Mouse (Mus musculus): Measurements from ENCODE around the gene Bag3. TPM values are rescaled to one million over a fixed set of nuclear protein-coding genes. Genes with fewer than 3 reads are reported as not detected.
A peak's percentile ranks its signal among the peaks of the same experiment; 100 is the strongest.
"Not testable (repeated sequence)": the region's sequence is repeated elsewhere in the genome, so short reads cannot be mapped to it uniquely, and the experiment has no call there.

The Bag3 gene
- polyA plus RNA-seq, 1 experiment, result 40.2 TPM

DNA sequence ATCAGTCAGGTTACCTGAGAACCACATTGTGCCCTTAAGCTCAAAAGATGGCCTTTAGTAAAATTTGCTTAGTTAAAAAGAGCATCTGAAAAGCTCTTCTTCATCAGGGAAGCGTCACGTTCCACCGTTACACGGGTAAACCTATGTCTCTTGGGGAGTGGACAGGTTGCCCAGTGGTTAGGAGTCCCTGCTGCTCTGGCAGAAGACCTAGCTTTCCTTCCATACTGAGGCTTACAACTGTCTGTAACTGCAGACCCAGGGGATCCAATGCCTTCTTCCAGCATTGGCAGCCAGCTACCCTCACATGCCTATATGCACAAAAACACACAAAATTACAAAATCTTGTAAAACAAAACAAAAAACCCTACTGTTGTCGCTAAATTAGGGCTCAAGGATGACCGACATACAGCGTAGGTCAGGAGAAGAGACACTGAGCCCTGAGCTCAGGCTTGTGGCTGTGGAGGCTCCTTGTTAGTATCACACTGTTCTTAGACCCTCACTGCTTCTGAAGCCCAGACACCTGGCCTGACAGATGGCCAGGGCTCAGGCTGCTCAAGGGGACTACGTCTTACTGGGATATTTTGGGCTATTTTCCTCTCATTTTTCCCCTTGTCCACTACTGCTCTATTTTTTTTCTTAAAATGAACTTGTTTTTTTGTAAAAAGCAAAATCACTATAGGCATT, 44.3 kb downstream of the Bag3 start:
- no peak for DNase-seq (ENCODE audit: low read depth)

DNA sequence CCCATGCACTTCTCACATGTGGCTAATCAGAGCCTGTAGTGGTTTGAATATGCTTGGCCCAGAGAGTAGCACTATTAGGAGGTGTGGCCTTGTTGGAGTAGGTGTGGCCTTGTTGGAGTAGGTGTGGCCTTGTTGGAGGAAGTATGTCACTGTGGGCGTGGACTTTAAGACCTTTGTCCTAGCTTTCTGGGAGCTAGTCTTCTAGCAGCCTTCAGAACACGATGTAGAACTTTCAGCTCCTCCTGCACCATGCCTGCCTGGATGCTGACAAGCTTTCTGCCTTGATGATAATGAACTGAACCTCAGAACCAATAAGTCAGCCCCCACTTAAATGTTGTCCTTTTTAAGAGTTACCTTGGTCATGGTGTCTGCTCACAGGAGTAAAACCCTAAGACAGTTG, 46.0 kb downstream of the Bag3 start:
- not testable (repeated sequence) for DNase-seq (ENCODE audit: low read depth)

DNA sequence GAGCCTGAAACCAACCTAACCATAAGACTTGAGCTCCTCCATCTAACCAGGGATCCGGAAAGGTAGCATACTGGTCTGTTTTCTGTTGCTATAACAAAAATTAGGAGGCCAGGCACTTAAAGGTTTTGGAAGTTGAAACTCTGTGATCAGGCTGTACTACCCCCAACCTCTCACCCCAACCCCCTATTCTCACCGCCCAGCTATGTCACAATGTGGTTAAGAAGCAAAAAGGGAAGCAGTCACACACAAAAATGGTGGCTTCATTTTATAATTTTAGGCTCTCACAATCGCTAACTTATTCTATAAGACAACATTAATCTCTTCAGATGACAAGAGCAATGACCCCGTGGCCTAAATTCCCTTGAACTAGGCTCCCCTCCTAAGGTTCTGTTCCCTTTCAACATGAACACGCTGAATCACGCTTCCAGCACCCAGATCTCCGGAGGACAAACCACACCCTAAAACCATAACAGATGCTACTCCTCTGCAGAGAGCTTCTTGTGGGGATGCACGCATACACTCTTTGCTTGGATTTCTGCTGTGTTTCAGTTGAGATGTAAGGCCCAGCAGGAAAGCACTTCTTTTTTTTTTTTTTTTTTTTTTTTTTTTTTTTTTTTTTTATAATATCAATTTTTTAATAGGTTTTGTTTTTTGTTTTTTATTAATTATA, 46.7 kb downstream of the Bag3 start:
- no peak for DNase-seq (ENCODE audit: low read depth)

DNA sequence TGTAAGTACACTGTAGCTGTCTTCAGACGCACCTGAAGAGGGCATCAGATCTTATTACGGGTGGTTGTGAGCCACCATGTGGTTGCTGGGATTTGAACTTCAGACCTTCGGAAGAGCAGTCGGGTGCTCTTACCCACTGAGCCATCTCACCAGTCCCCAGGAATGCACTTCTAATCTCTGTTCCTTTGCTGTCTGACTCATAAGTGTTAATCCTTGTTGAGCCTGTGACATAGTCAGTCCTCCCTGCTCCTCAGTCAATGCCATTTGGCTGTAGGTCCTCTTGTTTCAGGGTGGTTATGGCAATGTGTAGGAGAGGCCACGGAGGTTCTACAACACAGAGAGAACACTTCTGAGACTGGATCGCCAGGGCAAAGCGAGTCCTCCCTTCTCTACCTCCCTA, 47.2 kb downstream of the Bag3 start:
- DNase-seq (ENCODE audit: low read depth), result not testable (repeated sequence)

DNA sequence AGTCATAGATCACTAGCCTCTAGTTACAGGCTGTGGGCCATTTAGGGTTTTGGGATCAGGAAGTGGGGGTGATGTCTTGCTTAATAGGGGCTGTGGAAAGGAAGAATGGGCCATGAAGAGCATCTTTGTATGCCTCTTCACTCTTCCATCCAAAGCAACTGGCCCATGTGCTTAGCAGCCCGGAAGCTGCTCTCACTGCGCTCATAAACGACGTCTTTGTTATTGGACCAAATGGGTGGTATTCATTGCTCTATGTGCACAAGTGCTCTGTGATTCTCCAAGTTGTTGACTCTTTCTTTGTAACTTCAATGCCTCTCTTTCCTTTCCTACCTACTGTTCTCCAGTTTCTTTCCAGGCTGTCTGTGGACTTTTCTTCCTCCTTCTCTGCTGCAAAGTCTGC, 48.6 kb downstream of the Bag3 start:
- no peak for DNase-seq (ENCODE audit: low read depth)

DNA sequence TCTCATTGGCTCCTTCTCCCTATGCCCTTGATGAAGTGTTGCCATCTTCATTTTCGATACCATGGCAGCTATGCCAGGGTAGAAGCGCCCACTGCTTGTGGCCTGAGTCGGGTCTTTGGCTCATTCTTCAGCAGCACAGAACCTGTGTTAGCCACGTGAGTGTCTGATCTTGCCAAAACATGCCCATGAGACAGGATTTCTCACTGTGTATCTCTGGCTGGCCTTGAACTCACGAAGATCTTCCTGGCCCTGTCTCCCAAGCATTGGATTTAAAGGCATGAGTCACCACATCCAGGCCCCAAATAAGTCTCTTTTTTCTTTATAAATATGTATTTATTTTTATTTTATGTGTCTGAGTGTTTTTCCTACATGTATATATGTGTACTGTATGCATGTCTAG, 51.8 kb downstream of the Bag3 start:
- DNase-seq (ENCODE audit: low read depth), result no peak

DNA sequence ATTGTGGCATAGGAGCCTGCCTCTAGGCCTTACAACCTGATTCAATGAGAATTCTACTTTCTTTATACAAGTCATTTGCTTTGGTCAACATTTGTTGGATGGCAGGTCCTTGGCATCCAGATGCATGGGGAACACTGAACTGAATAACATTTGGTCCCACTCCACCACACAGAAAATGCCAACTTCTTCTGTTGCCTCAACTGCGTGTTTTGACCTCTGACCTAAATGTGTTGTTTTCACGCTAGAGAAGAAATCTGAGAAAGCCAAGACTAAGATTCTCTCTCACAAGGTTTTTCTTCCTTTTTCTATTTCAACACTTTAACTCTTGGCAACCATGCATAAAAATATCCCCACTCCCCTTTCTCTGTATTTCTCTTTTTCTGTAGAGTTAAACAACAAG, 52.4 kb downstream of the Bag3 start:
- no peak for DNase-seq (ENCODE audit: low read depth)

DNA sequence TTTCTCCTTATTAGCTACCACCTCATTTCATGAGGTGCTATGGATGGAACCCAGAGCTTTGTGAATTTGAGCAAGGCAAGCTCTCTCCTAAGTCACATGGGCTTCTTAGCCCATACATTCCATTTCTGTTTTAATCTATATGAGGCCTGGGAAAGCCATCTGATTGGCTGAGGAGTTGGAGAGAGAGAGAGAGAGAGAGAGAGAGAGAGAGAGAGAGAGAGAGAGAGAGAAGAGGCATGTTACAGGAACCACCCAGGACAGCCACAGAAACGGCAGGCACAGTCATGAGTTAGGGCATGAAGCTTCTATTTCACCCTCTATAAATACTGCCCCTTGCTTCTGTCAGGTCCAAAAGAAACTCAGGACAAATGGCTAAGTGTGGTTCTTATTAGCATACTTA, 54.2 kb downstream of the Bag3 start:
- no peak for DNase-seq (ENCODE audit: low read depth)

DNA sequence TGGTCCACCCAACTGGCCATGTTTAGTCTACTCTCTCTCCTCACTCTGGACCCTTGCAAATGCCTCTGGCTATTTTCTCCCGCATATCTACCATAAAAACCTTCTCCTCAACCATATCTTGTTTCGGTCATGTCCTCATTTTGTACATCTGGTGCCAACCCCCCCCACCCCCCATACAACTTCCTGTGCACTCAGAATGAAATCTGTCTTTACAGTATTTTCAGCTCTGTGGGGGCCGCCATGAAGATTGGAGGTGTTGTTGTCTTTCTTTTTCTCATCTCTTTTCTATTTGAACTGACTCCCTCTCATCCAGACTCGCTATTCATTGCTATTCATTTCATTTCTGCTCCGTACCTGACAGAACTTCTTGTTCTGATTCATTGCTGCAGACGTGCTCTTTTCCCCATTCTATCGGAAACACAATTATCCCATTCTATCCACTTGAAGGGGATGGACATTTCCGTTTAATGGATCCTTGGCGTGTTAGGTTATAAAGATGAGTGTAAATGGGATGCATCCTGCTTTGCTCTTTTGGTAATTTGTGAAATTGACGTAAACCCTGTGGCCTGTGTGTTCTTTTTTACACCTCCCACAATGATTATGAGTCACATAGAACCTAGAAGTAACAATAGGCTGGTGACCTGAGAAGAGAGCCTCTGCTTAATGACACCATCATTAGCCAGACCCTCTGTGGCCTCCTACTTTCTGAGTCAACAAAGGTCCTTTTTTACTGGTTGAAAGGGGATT, 55.0 kb downstream of the Bag3 start:
- no peak for DNase-seq (ENCODE audit: low read depth)

DNA sequence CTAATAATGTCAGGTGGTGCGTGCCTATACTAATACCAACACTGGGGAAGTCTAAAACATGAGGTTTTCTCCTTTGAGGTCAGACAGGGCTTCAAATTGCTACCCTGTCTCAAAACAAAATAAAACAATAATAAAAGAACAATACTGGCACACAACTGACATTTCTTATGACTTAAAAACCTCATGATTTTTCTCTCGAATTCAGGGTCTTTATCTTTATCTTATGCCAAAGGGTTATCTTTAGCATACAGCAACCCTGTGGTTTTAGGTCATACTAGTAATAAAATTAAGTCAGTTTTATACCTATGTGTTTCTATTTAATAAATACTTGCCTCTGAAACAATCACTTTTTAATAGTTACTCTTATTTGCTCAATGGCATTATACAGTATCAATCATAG, 56.0 kb downstream of the Bag3 start:
- DNase-seq (ENCODE audit: low read depth), result no peak

DNA sequence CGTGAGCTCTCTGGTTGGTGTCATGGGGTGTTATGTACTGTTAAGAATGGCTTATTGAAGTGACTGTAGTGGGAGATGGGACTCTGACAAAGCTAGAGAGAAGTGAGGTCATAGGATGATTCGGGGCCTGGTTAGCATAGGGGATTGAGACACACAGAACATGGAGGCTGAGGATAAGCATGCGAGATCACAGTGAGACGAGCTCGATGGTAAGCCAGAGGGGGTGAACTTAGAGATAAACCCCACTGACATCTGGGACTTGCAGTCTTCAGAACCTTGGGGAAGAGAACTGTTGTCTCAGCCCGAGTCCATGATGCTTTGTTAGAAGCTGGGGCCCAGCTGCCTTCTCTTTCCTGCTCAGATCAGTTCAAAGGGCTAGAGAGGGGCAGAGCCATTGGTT, 56.9 kb downstream of the Bag3 start:
- no peak for DNase-seq (ENCODE audit: low read depth)

DNA sequence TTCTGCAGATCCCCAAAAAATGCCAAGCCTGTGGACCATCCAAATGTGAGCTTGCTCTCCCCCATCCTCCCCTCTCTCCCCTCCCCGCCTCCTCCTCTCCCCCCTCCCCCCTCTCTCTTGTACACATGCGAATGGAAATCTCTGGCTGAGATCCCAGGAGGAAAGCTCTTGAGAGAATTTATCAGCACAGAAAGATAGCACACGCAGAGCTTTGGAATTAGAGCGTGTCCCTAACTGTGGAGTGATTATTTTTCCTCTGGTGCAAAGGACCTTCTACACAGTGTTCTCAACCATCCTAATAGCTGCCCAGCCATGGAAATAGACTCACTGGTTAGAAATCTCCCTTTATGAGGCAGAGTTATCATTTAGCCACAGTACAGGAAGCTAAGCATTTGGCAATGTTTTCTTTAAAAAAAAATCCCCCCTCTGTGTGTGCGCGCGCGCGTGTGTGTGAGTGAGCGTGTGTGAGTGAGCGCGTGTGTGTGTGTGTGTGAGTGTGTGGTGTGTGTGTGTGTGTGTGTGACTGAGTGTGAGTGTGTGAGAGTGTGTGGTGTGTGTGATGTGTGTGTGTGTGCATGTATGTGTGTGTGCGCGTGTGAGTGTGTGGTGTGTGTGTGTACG, 58.6 kb downstream of the Bag3 start:
- no peak for DNase-seq (ENCODE audit: low read depth)

DNA sequence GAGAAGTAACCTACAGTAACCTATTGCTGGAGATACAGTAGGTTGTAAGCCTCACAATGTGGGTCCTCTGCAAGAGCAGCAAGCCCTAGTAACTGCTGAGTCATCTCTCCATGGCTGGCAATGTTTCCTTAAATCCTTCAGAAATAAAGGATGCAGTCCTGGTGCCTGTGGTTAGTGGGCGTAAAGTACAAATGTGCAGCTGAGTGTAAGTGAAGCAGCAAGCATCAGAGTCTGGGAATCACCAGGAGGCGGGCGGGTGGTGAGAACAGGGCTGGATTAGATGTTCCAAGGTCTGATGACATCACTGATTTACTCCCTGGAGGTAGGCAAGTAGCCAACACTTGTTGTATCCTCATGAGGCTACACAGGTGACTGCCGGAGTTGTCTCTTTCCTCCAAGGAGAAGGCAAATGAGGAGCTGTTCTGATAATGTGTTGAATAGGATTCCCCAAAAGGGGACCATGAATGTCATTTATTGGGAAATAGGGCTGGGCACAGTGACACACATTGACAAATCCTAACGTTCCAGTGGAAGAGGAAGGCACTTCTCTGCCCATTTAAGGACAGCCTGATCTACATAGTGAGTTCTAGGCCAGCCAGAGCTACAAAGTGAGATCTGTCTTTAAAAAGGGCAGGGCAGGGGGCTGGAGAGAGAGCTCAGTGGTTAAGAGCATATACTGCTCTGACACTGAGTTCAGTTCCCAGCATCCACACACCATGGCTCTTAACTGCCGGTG, 60.0 kb downstream of the Bag3 start:
- peak; percentile 41 for DNase-seq (ENCODE audit: low read depth)

DNA sequence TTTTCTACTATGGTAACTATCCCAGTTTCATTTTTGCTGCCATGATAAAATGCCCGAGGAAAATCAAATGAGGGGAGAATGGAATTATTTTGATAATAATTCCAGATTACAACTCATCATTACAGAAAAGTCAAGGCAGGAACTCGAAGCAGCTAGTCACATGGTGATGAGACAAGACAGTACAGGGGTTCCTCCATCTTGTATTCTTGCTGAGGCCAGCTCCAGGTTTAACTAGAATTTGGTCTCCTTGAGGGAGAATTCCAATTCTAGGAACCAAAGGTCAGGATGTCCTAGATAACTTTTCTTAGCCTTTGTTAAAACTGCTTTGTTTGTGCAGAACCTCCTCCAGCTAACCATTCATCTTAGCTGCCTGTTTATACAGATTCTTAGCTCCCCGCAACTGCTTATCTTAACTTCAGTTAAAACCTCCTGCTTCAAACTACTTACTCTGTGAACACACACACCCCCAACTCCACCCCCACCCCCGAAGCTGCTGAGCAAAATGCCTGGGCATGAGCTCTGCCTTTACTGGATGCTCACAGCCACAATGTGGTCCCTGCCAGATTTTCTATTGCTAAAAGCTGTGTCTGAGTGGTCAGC, 64.0 kb downstream of the Bag3 start:
- no peak for DNase-seq (ENCODE audit: low read depth)

DNA sequence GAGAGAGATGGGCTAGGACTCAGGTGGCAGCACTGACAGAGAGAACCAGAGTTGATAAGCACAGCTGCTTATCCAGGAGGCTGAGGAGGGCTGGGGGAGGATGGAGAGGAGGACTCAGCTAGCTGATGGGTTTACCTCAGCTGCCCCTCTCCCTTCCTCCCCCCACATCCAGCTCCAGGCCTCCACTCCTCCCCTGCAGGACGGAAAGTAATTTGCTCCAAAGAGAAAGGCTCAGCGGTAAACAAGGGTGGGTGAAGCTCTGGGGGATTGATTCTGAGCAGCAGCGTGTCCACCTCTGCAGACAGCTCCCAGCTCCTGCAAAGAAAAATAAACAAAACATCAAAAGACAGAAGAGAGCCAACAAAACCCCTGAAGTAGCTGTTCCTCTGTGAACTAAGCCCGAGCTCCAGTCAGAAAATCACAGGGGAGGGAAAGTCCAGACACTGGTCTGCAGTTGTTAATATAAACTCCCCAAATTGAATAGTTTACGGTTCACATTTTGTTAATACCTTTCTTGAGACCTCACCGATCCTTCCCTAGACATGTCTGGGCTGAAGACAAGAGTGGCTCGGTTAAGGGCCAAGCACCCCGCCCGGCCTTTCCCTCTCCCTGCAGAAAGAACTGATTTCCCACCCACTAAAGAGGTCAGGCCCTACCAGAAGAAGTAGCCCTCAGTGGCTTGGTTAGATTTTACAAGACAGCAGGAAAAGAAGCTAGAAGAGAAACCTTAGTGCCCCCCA, 68.1 kb downstream of the Bag3 start:
- DNase-seq (ENCODE audit: low read depth), result no peak

DNA sequence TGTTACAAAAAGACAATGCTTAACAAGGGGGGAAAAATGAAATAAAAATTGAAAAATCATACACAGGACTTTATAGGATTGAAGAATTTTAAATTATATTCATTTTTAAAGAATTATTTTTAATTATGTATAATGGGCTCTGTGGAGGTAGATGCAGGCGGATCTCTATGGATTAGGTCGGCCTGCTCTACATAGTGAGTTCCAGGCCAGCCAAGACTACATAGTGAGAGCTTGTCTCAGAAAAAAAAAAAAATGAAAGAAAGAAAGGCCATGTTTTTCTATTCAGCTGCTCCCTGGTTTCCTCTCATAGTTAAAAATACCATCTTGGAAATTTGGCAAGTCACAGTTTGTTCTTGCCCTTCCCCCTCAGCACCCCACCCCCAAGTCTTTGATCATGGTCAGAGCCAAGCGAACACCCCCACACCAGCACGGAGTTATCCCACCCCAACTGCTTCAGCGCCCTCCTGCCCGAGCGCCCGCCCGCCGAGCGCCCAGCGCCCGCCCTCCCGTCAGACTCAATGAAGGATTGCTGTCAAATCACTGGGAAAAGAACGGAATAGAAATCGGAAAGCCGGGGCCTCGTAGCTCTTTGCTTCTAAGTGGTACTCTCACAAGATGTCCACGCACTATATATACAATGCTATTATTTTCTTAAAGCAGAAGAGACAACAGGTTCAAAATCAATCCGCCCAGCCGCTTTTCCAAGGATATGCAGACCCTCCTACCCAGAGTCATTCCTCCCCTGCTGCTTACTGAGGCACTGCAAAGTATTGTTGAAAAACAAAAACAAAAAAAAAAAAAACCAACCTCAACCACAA, 68.9 kb downstream of the Bag3 start:
- DNase-seq (ENCODE audit: low read depth), result no peak

DNA sequence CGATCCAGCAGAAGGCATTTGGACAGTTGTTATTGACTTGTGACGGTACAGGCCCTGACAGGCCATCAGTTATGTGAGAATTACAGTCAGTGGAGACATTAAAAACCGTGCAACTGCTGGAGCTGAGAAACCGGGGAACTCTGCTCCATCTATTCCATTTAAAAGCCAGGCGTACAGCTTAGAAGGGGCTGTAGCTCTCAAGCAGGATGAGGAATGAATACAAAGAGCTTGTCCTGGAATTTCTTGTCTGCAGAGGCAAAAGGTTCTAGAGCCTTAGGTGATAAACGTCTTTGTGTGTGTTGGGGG, 69.5 kb downstream of the Bag3 start:
- DNase-seq (ENCODE audit: low read depth), result no peak

DNA sequence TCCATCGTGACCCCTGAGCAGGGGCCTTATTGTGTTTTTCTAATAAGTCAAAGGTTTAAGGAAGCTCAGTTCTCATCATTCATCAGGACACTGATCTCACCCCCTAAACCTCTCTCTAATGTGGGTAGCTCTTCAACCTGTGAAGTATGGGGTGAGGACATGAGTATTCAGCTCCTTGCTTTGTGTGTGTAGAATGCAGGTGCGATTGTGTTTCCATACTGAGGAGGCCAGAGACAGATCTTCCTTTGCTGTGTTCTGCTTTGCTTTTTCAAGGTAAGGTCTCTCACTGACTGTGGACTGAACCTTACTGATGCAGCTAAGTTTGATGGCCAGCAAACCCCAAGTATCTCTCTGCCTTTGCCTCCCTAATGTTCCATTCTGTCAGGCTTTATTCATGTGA, 72.9 kb downstream of the Bag3 start:
- DNase-seq (ENCODE audit: low read depth), result no peak
